Mouse (Mus musculus): Measurements from ENCODE around the gene Ccn2.

DNA sequence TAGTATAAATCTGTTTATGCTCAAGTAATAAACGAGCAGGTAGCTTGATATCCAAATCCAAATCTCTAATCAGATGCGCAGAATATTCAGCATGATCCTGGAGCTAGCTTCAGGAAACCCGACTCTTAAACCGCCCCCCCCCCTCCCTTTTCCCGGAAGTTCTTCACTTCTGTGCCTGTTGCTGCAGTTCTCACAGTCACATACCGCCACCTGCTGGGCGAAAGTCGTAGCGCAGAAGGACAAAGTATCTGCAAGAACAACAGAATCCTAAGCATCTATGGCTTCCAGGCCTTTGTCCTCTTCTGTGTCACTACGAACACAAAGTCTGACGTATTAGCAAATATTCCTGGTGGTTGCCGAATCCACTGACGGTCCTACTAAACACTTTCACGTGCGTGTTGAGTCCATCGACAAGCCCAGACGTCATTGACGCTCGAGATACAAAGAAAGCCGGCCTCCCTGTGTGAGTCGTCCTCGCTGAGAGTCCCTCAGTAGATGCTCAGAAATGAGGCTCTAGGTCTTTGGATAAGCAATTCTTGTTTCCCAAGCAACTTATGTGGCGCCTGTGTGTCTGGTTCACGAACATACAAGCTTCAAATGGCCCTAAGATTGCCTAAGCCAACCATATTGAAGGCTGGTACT is 29.9 kb downstream of the Ccn2 start:
- TF ChIP-seq CTCF (IDR thresholded peaks at IDR 0.05; ENCODE audit: low read depth, low read length) (peak; percentile 68), TAL1 (conservative IDR thresholded peaks at IDR 0.05; ENCODE audit: low read depth, low read length) (no peak)

All from G1E (cell line).